Mouse (Mus musculus) splenic B cell, adult 2 months (primary cell): ENCODE results near the gene Bank1.
"Not testable (repeated sequence)": the region's sequence is repeated elsewhere in the genome, so short reads cannot be mapped to it uniquely, and the experiment has no call there.

Experiments
- DNase-seq: peaks from one replicate; pipeline ENCODE4 v3.0.0-alpha.2; 2011; ENCODE audit warnings: low read depth, low spot score
- H3K27me3 ChIP-seq: 2 replicates; pipeline ENCODE4 v1.6.1; 2012; ENCODE audit warnings: mild to moderate bottlenecking, low read length, moderate library complexity, mixed read lengths; ENCODE audit not compliant: control insufficient read depth, poor library complexity, insufficient read depth, severe bottlenecking
- H3K36me3 ChIP-seq: 2 replicates; pipeline ENCODE4 v1.6.1; 2012; ENCODE audit warnings: mild to moderate bottlenecking, low read length, moderate library complexity, mixed read lengths; ENCODE audit not compliant: control insufficient read depth, poor library complexity, insufficient read depth, severe bottlenecking

Bank1 gene

DNA sequence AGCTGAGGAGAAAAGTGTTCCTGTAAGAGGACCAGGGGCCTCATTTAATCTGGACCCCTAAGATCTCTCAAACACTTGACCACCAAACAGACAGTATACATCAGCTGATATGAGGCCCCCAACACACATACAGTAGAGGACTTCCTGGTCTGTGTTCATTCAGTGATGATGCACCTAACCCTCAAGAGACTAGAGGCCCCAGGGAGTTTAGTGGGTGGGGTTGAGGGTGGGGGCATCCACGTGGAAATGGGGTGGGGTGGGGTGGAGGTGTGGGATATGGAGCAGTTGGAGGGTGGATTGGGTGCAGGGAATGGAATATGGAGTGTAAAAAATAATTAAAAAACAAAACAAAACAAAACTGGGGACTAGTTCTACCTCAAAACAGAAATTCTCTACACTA lies 23.3 kb downstream of the Bank1 start:
- no peaks in the 10 kb centered on the region for H3K27me3 ChIP-seq
- peak; percentile 59 for DNase-seq
- H3K36me3 ChIP-seq, result peaks cover 7% of the 10 kb centered on the region

DNA sequence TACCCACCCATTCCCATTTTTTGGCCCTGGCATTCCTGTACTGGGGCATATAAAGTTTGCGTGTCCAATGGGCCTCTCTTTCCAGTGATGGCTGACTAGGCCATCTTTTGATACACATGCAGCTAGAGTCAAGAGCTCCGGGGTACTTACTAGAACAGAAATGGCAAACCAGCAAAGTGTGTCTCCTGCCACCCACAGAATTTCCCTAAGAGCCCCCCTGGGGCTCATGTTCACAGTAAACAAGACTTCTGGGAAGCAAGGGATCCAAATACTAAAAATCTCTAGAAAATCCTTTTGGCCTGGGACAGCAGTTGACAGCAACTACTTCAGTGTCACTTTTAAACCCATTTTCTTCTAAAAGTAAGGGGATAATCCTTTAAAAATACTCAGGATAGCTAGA lies 25.1 kb downstream of the Bank1 start:
- H3K36me3 ChIP-seq, H3K27me3 ChIP-seq: not testable (repeated sequence)
- DNase-seq, result peak; percentile 69

DNA sequence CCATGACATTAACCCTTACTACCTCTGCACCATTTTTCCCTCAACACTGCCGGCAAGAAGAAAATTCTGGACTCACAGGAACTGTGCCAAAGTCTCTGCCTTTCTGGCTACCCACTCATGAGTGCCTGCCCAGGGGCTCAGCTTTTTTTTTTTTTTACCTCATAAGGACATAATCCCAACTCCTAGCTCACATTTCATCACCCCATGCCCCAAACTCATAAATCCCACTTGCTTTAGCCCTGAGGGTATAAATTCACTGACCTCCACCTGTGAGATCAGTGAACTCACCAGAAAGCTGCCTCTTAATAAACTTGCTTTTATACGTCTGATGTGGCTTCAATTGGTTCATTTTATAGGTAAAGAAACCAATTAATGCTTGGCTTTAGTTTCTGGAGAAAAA lies 28.5 kb downstream of the Bank1 start:
- H3K36me3 ChIP-seq, result peaks cover 3% of the 10 kb centered on the region; the same call in 1 of the 2 replicates
- H3K27me3 ChIP-seq, result no peaks in the 10 kb centered on the region
- no peak for DNase-seq

- no peaks in the 10 kb centered on the region for H3K27me3 ChIP-seq
- peaks cover 4% of the 10 kb centered on the region; the same call in 1 of the 2 replicates for H3K36me3 ChIP-seq
- no peak for DNase-seq
These were observed 30.6 kb downstream of the Bank1 start for GRCm38 (mm10) chr3:136295250-136295649.

DNA sequence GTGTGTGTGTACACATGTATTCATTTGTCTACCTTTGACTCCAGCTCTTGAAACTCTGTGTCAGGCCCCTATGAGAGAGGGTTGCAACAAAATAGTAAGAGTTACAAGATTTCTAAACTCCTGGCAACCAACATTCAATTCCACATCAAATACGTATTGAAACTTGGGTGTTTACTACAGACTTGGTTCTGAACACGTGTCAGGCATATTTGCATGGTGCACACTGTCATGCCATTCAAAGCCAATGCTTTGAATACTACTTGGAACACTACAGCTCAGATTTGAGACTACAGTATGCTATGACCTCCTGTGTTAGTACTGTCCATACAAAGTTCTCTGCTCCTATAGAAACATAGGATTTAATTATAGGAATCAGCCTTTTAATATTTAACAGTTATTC lies 38.0 kb downstream of the Bank1 start:
- no peak for DNase-seq

GRCm38 (mm10) chr3:136264969-136265595 lies 60.8 kb downstream of the Bank1 start:
- no peaks in the 10 kb centered on the region; the same call in 1 of the 2 replicates for H3K27me3 ChIP-seq
- no peak for DNase-seq
- peaks cover 7% of the 10 kb centered on the region for H3K36me3 ChIP-seq

More for the DNA sequence above, 38.0 kb downstream of the Bank1 start:
- 0 out of 2 replicates have a peak, but pooled peaks cover 2% of the 10 kb centered on the region for H3K36me3 ChIP-seq
- no peaks in the 10 kb centered on the region for H3K27me3 ChIP-seq

GRCm38 (mm10) chr3:136257761-136258160 lies 68.1 kb downstream of the Bank1 start:
- Histone ChIP-seq H3K36me3 (peaks cover 10% of the 10 kb centered on the region; the same call in 1 of the 2 replicates), H3K27me3 (no peaks in the 10 kb centered on the region; the same call in 1 of the 2 replicates)
- DNase-seq, result no peak

- no peaks in the 10 kb centered on the region for H3K27me3 ChIP-seq
- DNase-seq, result no peak
- H3K36me3 ChIP-seq, result peaks cover 13% of the 10 kb centered on the region; the same call in 1 of the 2 replicates
These were observed 71.2 kb downstream of the Bank1 start for GRCm38 (mm10) chr3:136254713-136255112.

- Histone ChIP-seq H3K36me3 (peaks cover 13% of the 10 kb centered on the region; the same call in 1 of the 2 replicates), H3K27me3 (no peaks in the 10 kb centered on the region)
- peak; percentile 67 for DNase-seq
These were observed 73.0 kb downstream of the Bank1 start for GRCm38 (mm10) chr3:136252820-136253219.

DNA sequence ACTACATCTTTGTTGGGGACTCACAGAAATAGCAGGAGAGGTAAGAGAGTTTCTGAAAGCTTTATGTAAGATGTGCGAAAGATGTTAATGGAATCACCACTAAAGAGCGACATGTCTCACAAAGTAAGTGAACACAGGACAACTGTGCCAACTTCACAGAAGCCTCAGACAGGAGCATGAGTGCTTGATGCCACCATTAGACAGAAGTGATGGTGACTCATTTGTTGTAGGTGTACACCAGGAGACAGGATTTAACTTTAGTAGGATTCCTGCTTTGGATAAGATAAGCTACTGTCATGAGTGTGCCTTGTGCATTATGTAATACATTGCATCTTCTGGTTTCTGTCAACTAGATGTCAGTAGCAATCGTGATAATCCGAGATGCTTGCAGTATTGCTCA lies 74.3 kb downstream of the Bank1 start:
- H3K36me3 ChIP-seq, result peaks cover 14% of the 10 kb centered on the region; the same call in 1 of the 2 replicates
- H3K27me3 ChIP-seq, result no peaks in the 10 kb centered on the region
- DNase-seq, result no peak

GRCm38 (mm10) chr3:136247331-136247730 lies 78.5 kb downstream of the Bank1 start:
- Histone ChIP-seq H3K27me3 (no peaks in the 10 kb centered on the region), H3K36me3 (peaks cover 15% of the 10 kb centered on the region; the same call in 1 of the 2 replicates)
- DNase-seq, result peak; percentile 82

GRCm38 (mm10) chr3:136244931-136245330 lies 80.9 kb downstream of the Bank1 start:
- DNase-seq, result peak; percentile 49

DNA sequence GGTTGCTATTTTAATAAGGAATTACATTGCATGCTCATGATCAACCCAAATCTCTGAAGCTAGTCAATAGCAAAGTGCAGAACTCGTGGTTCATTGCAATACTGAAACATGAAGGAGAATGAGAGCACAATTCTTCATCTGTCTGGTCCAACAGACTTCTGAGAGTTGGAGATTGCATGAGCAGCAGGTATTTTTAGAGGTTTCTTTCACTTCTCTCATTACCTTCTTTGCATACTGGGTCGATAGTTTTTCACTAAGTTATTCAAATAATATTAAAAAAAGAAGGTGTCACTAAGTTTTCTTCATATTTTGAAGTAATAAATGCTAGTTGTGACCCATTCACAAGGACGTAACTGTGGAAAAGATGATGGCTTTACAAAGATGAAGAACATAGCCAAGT lies 87.1 kb downstream of the Bank1 start:
- DNase-seq, result peak; percentile 74
- Histone ChIP-seq H3K36me3 (peaks cover 14% of the 10 kb centered on the region; the same call in 1 of the 2 replicates), H3K27me3 (no peaks in the 10 kb centered on the region)

More at GRCm38 (mm10) chr3:136244931-136245330, 80.9 kb downstream of the Bank1 start:
- Histone ChIP-seq H3K27me3 (no peaks in the 10 kb centered on the region), H3K36me3 (peaks cover 16% of the 10 kb centered on the region; the same call in 1 of the 2 replicates)

GRCm38 (mm10) chr3:136233507-136233906 lies 92.4 kb downstream of the Bank1 start:
- no peak for DNase-seq
- Histone ChIP-seq H3K36me3 (peaks cover 16% of the 10 kb centered on the region), H3K27me3 (no peaks in the 10 kb centered on the region)

DNA sequence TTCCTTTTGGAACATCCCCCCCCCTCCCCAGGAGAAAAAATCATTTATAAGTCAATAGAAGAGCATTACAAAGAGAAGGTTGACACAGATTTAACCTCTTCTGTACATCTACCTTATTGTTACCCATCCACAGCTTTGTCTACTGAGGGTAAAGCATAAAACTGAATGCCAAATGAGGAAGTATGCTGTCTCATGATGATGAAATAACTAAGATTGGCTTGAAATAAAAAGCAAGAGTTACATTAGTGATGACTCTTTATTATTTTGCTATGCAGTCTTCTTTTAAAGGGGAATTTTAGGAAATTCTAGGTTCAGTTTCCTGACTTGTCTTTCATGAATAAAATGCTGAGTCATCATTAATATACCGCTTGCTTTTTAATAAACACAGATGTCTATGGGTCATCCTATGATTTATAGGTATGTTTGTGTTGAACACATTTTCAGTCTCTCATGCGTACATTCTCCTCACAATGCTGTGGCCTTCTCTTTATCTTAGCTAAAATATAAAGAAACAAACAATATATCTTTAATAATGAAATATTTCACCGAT lies 95.2 kb downstream of the Bank1 start:
- no peak for DNase-seq
- Histone ChIP-seq H3K27me3 (no peaks in the 10 kb centered on the region), H3K36me3 (peaks cover 24% of the 10 kb centered on the region)
